12 mouse cellular contexts compared by ENCODE assay signal in genomic region chr10:93190475-93191262, GRCm38 (mm10). TPM values are rescaled to one million over a fixed set of nuclear protein-coding genes. Genes with fewer than 3 reads are reported as not detected.
A peak's percentile ranks its signal among the peaks of the same experiment; 100 is the strongest.
DNase-seq lines count a peak whose midpoint lies in the region; ATAC-seq and TF ChIP-seq lines count a peak whose summit lies in the region.
"Had no signal": no experiment of that assay in that cellular context is flagged by ENCODE, and none has a peak within 500 bp of the region (broad histone marks: within the 10 kb centered on the region; RNA-seq: fewer than 3 reads in every experiment).

No protein-coding gene starts in this region.

- TF ChIP-seq CTCF in liver, embryonic 14.5 days (IDR thresholded peaks at IDR 0.05; ENCODE audit: low read depth) = no peak

- WGBS in midbrain, embryonic 10.5 days = 84% methylated on average over 8 of the region's 8 CpGs
- 79% methylated on average over 8 of the region's 8 CpGs for WGBS in midbrain, embryonic 15.5 days
- WGBS in liver, embryonic 14.5 days (ENCODE audit: insufficient replicate concordance) = 30% methylated on average over 8 of the region's 8 CpGs
- WGBS in stomach, embryonic 15.5 days = 71% methylated on average over 8 of the region's 8 CpGs

- no peak overlapping the region for H3K4me2 ChIP-seq in midbrain, embryonic 15.5 days
- no peak overlapping the region for H3K4me2 ChIP-seq in liver, embryonic 14.5 days (ENCODE audit: low read depth)
- H3K4me2 ChIP-seq in stomach, embryonic 15.5 days = no peak overlapping the region
- H3K4me2 ChIP-seq: limb, embryonic 13.5 days had no signal

- no peaks in the 10 kb centered on the region for H3K9me3 ChIP-seq in midbrain, embryonic 10.5 days (replicated peaks)
- no peaks in the 10 kb centered on the region for H3K9me3 ChIP-seq in midbrain, embryonic 15.5 days
- no peaks in the 10 kb centered on the region for H3K9me3 ChIP-seq in liver, embryonic 14.5 days (ENCODE audit: control insufficient read depth, low read length)
- no peaks in the 10 kb centered on the region for H3K9me3 ChIP-seq in stomach, embryonic 15.5 days
- H3K9me3 ChIP-seq: limb, embryonic 13.5 days had no signal

- H3K9ac ChIP-seq in midbrain, embryonic 15.5 days = no peak overlapping the region
- no peak overlapping the region; the same call in 1 of the 2 replicates for H3K9ac ChIP-seq in liver, embryonic 14.5 days (replicated peaks)
- no peak overlapping the region for H3K9ac ChIP-seq in stomach, embryonic 15.5 days
- H3K9ac ChIP-seq: limb, embryonic 13.5 days had no signal

- intact Hi-C loops in heart, postnatal 36 days (cut with DNase I) = no loop called here

- H3K27me3 ChIP-seq in midbrain, embryonic 10.5 days (ENCODE audit: low read depth, poor library complexity, severe bottlenecking) = no peaks in the 10 kb centered on the region
- H3K27me3 ChIP-seq in midbrain, embryonic 15.5 days (replicated peaks) = no peaks in the 10 kb centered on the region
- no peaks in the 10 kb centered on the region for H3K27me3 ChIP-seq in liver, embryonic 14.5 days (ENCODE audit: control insufficient read depth, insufficient read depth, low read length)
- no peaks in the 10 kb centered on the region for H3K27me3 ChIP-seq in stomach, embryonic 15.5 days (replicated peaks)
- H3K27me3 ChIP-seq: limb, embryonic 13.5 days had no signal

- peak overlapping the region; percentile 52 for H3K27ac ChIP-seq in midbrain, embryonic 10.5 days (replicated peaks)
- H3K27ac ChIP-seq in midbrain, embryonic 15.5 days = no peak overlapping the region
- H3K27ac ChIP-seq in liver, embryonic 14.5 days = peak overlapping the region; percentile 14; the same call in 1 of the 2 replicates
- no peak overlapping the region for H3K27ac ChIP-seq in stomach, embryonic 15.5 days
- H3K27ac ChIP-seq: limb, embryonic 13.5 days had no signal

- peak; percentile 94 for DNase-seq in heart, adult 11 months
- no peak for DNase-seq in heart, postnatal 36 days
- no peak for DNase-seq in midbrain, embryonic 10.5 days (ENCODE audit: low spot score)
- DNase-seq in liver, embryonic 14.5 days (ENCODE audit: low read depth in 3 of 3, low spot score in 3 of 3) = no peak
- no peak for DNase-seq in left cerebral cortex, adult 11 months (ENCODE audit: low spot score)
- DNase-seq in retina, postnatal 1 day = no peak
- DNase-seq: cerebellum, adult 8-10 months; kidney, adult 11 months had no signal

- H3K36me3 ChIP-seq in midbrain, embryonic 10.5 days = 0 out of 2 replicates have a peak, but pooled peaks cover 7% of the 10 kb centered on the region
- H3K36me3 ChIP-seq in midbrain, embryonic 15.5 days (replicated peaks) = no peaks in the 10 kb centered on the region
- no peaks in the 10 kb centered on the region for H3K36me3 ChIP-seq in liver, embryonic 14.5 days (replicated peaks; ENCODE audit: control insufficient read depth, insufficient read depth, low read depth)
- no peaks in the 10 kb centered on the region for H3K36me3 ChIP-seq in stomach, embryonic 15.5 days

- peaks cover 54% of the 10 kb centered on the region for H3K4me1 ChIP-seq in midbrain, embryonic 10.5 days
- H3K4me1 ChIP-seq in midbrain, embryonic 15.5 days = peaks cover 24% of the 10 kb centered on the region
- H3K4me1 ChIP-seq in liver, embryonic 14.5 days (replicated peaks; ENCODE audit: control insufficient read depth in 2 of 2, insufficient read depth in 2 of 2, low read length in 1 of 2) = peaks cover 17 to 36% of the 10 kb centered on the region in 2 experiments
- peaks cover 11% of the 10 kb centered on the region for H3K4me1 ChIP-seq in stomach, embryonic 15.5 days

- ATAC-seq in midbrain, embryonic 15.5 days (replicated peaks) = no peak; the same call in 1 of the 2 replicates
- ATAC-seq in liver, embryonic 14.5 days (ENCODE audit: insufficient read depth) = peak; percentile 61
- peak; percentile 48; the same call in 1 of the 2 replicates for ATAC-seq in stomach, embryonic 15.5 days (ENCODE audit: insufficient read depth, low FRiP score, low read depth)

- H3K4me3 ChIP-seq in midbrain, embryonic 10.5 days = no peak overlapping the region
- no peak overlapping the region for H3K4me3 ChIP-seq in midbrain, embryonic 15.5 days
- H3K4me3 ChIP-seq in liver, embryonic 14.5 days (ENCODE audit: insufficient read depth in 1 of 2, low read depth in 2 of 2, low read length in 2 of 2) = no peak overlapping the region
- H3K4me3 ChIP-seq in stomach, embryonic 15.5 days (replicated peaks) = no peak overlapping the region
- H3K4me3 ChIP-seq: erythroblast, embryonic 14.5 days; limb, embryonic 13.5 days had no signal

- no peak for TF ChIP-seq EP300 in liver, embryonic 14.5 days (IDR thresholded peaks at IDR 0.05; ENCODE audit: low read depth)

RNA-seq across cellular contexts. Expression of gene Cdk17, which starts 30.0 kb away (rescaled TPM):
- 10 to 100 TPM; 14.3 to 16.8 TPM for total RNA-seq in heart, postnatal 36 days (2021)
- polyA plus RNA-seq in midbrain, embryonic 10.5 days (2016; fragmentation: Nextera tagmentation; extraction: Ambion mirVana) = 20.1 and 24.3 TPM in 2 replicates
- 42.2 and 45.7 TPM in 2 replicates for polyA plus RNA-seq in midbrain, embryonic 15.5 days (2015; fragmentation: Nextera tagmentation; extraction: Ambion mirVana)
- polyA plus RNA-seq in liver, embryonic 14.5 days (2012; rRNA removed) = 7.2 and 10.5 TPM in 2 replicates
- 12.9 and 15.1 TPM in 2 replicates for polyA plus RNA-seq in liver, embryonic 14.5 days (2014; fragmentation: Nextera tagmentation; extraction: Ambion mirVana)
- 15.8 and 17.6 TPM in 2 replicates for polyA plus RNA-seq in stomach, embryonic 15.5 days (2015; fragmentation: Nextera tagmentation; extraction: Ambion mirVana)

Comparison
In these comparisons a context has a peak if more than half of its experiments do, and no peak if none do; other contexts are left out.
1. H3K27ac ChIP-seq: peak in midbrain, embryonic 10.5 days (single experiment) and liver, embryonic 14.5 days (single experiment); none in midbrain, embryonic 15.5 days (single experiment) and stomach, embryonic 15.5 days (single experiment).